ENCODE assay signal across 8 mouse cellular contexts in genomic region chr15:79270317-79271123, GRCm38 (mm10). TPM values are rescaled to one million over a fixed set of nuclear protein-coding genes. Genes with fewer than 3 reads are reported as not detected.
DNase-seq lines count a peak whose midpoint lies in the region; ATAC-seq and TF ChIP-seq lines count a peak whose summit lies in the region.

No protein-coding gene starts in this region.

- peak; percentile 30; the same call in 1 of the 2 replicates for ATAC-seq in embryonic facial prominence, embryonic 12.5 days (ENCODE audit: insufficient number of reproducible peaks, insufficient read depth, low FRiP score, low TSS enrichment)
- ATAC-seq in heart, embryonic 11.5 days (replicated peaks; ENCODE audit: insufficient number of reproducible peaks, low FRiP score, low TSS enrichment), result no peak
- ATAC-seq in kidney, embryonic 15.5 days (replicated peaks; ENCODE audit: low FRiP score), result peak; percentile 52; the same call in 1 of the 2 replicates
- peak; percentile 82 for ATAC-seq in lung, embryonic 16.5 days (ENCODE audit: low read depth)

- H3K27ac ChIP-seq in embryonic facial prominence, embryonic 12.5 days, result no peak overlapping the region
- no peak overlapping the region for H3K27ac ChIP-seq in heart, embryonic 11.5 days (ENCODE audit: low read depth, low read length)
- H3K27ac ChIP-seq in kidney, embryonic 15.5 days, result 0 out of 2 replicates have a peak overlapping the region, but pooled peaks have one; percentile 14
- H3K27ac ChIP-seq in lung, embryonic 16.5 days (ENCODE audit: low read length), result peak overlapping the region; percentile 53; the same call in 1 of the 2 replicates
- H3K27ac ChIP-seq in olfactory bulb, adult 2 months (ENCODE audit: insufficient read depth, low read depth, low read length), result no peak overlapping the region

- H3K27me3 ChIP-seq in embryonic facial prominence, embryonic 12.5 days, result peaks cover 14% of the 10 kb centered on the region; the same call in 1 of the 2 replicates
- H3K27me3 ChIP-seq in heart, embryonic 11.5 days (ENCODE audit: control insufficient read depth, insufficient read depth, low read length), result peaks cover 11% of the 10 kb centered on the region
- H3K27me3 ChIP-seq in kidney, embryonic 15.5 days, result peaks cover 36% of the 10 kb centered on the region
- peaks cover 4% of the 10 kb centered on the region for H3K27me3 ChIP-seq in lung, embryonic 16.5 days (ENCODE audit: control insufficient read depth, insufficient read depth, low read depth, low read length)

- DNase-seq in A20 (ENCODE audit: low read depth, low spot score), result peak; percentile 91
- peak; percentile 89 for DNase-seq in MN1 (ENCODE audit: low spot score)
- peak; percentile 93 for DNase-seq in thymus, postnatal 4 days

- no peak for TF ChIP-seq CTCF in olfactory bulb, adult 2 months (IDR thresholded peaks at IDR 0.05; ENCODE audit: insufficient read depth, low read depth, low read length)

- H3K4me3 ChIP-seq in embryonic facial prominence, embryonic 12.5 days, result peak overlapping the region; percentile 29
- H3K4me3 ChIP-seq in heart, embryonic 11.5 days (ENCODE audit: low read depth, low read length), result peak overlapping the region; percentile 34
- peak overlapping the region; percentile 40 for H3K4me3 ChIP-seq in kidney, embryonic 15.5 days (replicated peaks)
- peak overlapping the region; percentile 40 for H3K4me3 ChIP-seq in lung, embryonic 16.5 days (ENCODE audit: low read length)
- peak overlapping the region; percentile 31 for H3K4me3 ChIP-seq in olfactory bulb, adult 2 months (ENCODE audit: insufficient read depth, low read depth, low read length)

- peak overlapping the region; percentile 54 for H3K4me2 ChIP-seq in embryonic facial prominence, embryonic 12.5 days (replicated peaks)
- peak overlapping the region; percentile 68 for H3K4me2 ChIP-seq in heart, embryonic 11.5 days
- peak overlapping the region; percentile 81 for H3K4me2 ChIP-seq in kidney, embryonic 15.5 days
- peak overlapping the region; percentile 71 for H3K4me2 ChIP-seq in lung, embryonic 16.5 days (ENCODE audit: low read depth, low read length)

- H3K9ac ChIP-seq in embryonic facial prominence, embryonic 12.5 days, result no peak overlapping the region
- peak overlapping the region; percentile 40; the same call in 1 of the 2 replicates for H3K9ac ChIP-seq in heart, embryonic 11.5 days (ENCODE audit: low read depth, low read length)
- peak overlapping the region; percentile 12; the same call in 1 of the 2 replicates for H3K9ac ChIP-seq in kidney, embryonic 15.5 days
- H3K9ac ChIP-seq in lung, embryonic 16.5 days (ENCODE audit: low read length), result peak overlapping the region; percentile 53

- TF ChIP-seq POLR2A in olfactory bulb, adult 2 months (IDR thresholded peaks at IDR 0.05; ENCODE audit: insufficient read depth, low read depth, low read length), result 0 out of 2 replicates have a peak, but pooled peaks have one; percentile 8

- H3K36me3 ChIP-seq in embryonic facial prominence, embryonic 12.5 days, result no peaks in the 10 kb centered on the region
- no peaks in the 10 kb centered on the region for H3K36me3 ChIP-seq in heart, embryonic 11.5 days (ENCODE audit: control insufficient read depth, insufficient read depth, low read length)
- no peaks in the 10 kb centered on the region for H3K36me3 ChIP-seq in kidney, embryonic 15.5 days
- H3K36me3 ChIP-seq in lung, embryonic 16.5 days (ENCODE audit: control insufficient read depth, insufficient read depth, low read length), result no peaks in the 10 kb centered on the region

- no peaks in the 10 kb centered on the region for H3K9me3 ChIP-seq in embryonic facial prominence, embryonic 12.5 days
- H3K9me3 ChIP-seq in heart, embryonic 11.5 days (replicated peaks; ENCODE audit: control insufficient read depth, low read length), result no peaks in the 10 kb centered on the region
- no peaks in the 10 kb centered on the region for H3K9me3 ChIP-seq in kidney, embryonic 15.5 days (replicated peaks)
- H3K9me3 ChIP-seq in lung, embryonic 16.5 days (ENCODE audit: control insufficient read depth, low read length), result no peaks in the 10 kb centered on the region

- WGBS in embryonic facial prominence, embryonic 12.5 days, result 2% methylated on average over 33 of the region's 33 CpGs
- WGBS in heart, embryonic 11.5 days (ENCODE audit: insufficient replicate concordance), result 3% methylated on average over 33 of the region's 33 CpGs
- 2% methylated on average over 33 of the region's 33 CpGs for WGBS in kidney, embryonic 15.5 days
- WGBS in lung, embryonic 16.5 days, result 2% methylated on average over 33 of the region's 33 CpGs
- 2% methylated on average over 33 of the region's 33 CpGs for WGBS in olfactory bulb, adult 2 months

- peaks cover 8% of the 10 kb centered on the region; the same call in 1 of the 2 replicates for H3K4me1 ChIP-seq in embryonic facial prominence, embryonic 12.5 days
- peaks cover 8% of the 10 kb centered on the region for H3K4me1 ChIP-seq in heart, embryonic 11.5 days (ENCODE audit: control insufficient read depth, insufficient read depth, low read length)
- peaks cover 14% of the 10 kb centered on the region for H3K4me1 ChIP-seq in kidney, embryonic 15.5 days
- peaks cover 7% of the 10 kb centered on the region; the same call in 1 of the 2 replicates for H3K4me1 ChIP-seq in lung, embryonic 16.5 days (replicated peaks; ENCODE audit: control insufficient read depth, insufficient read depth, low read length)
- H3K4me1 ChIP-seq in olfactory bulb, adult 2 months (ENCODE audit: control insufficient read depth, insufficient read depth, low read length), result peaks cover 13% of the 10 kb centered on the region

RNA-seq across cellular contexts. Expression of gene Baiap2l2, which starts 14.8 kb away (rescaled TPM):
- polyA plus RNA-seq in embryonic facial prominence, embryonic 12.5 days (2016; fragmentation: Nextera tagmentation; extraction: Ambion mirVana), result 10.1 and 10.7 TPM in 2 replicates
- polyA plus RNA-seq in heart, embryonic 11.5 days (2014; fragmentation: Nextera tagmentation; extraction: Ambion mirVana), result 11.1 and 14.0 TPM in 2 replicates
- 13.4 and 14.3 TPM in 2 replicates for polyA plus RNA-seq in kidney, embryonic 15.5 days (2015; fragmentation: Nextera tagmentation; extraction: Ambion mirVana)
- polyA plus RNA-seq in lung, embryonic 16.5 days (2015; fragmentation: Nextera tagmentation; extraction: Ambion mirVana), result 4.1 and 6.2 TPM in 2 replicates
- not detected in 2 replicates for polyA plus RNA-seq in olfactory bulb, adult 2 months (2012; ENCODE audit: insufficient read depth, insufficient read length, low replicate concordance, missing spikeins)

RNA-seq across cellular contexts. Expression of gene Slc16a8, which starts 16.0 kb away (rescaled TPM):
- 0.25 and 0.50 TPM in 2 replicates for polyA plus RNA-seq in embryonic facial prominence, embryonic 12.5 days (2016; fragmentation: Nextera tagmentation; extraction: Ambion mirVana)
- 0.17 TPM in 1 of 2 replicates, not detected in the other for polyA plus RNA-seq in heart, embryonic 11.5 days (2014; fragmentation: Nextera tagmentation; extraction: Ambion mirVana)
- polyA plus RNA-seq in kidney, embryonic 15.5 days (2015; fragmentation: Nextera tagmentation; extraction: Ambion mirVana), result 0.12 and 0.26 TPM in 2 replicates
- polyA plus RNA-seq in lung, embryonic 16.5 days (2015; fragmentation: Nextera tagmentation; extraction: Ambion mirVana), result 0.13 and 0.19 TPM in 2 replicates
- not detected in 2 replicates for polyA plus RNA-seq in olfactory bulb, adult 2 months (2012; ENCODE audit: insufficient read depth, insufficient read length, low replicate concordance, missing spikeins)

RNA-seq across cellular contexts. Expression of gene Gm49486, which starts 41.3 kb away (rescaled TPM):
- polyA plus RNA-seq in embryonic facial prominence, embryonic 12.5 days (2016; fragmentation: Nextera tagmentation; extraction: Ambion mirVana), result 0.78 and 0.90 TPM in 2 replicates
- 0.59 and 0.64 TPM in 2 replicates for polyA plus RNA-seq in heart, embryonic 11.5 days (2014; fragmentation: Nextera tagmentation; extraction: Ambion mirVana)
- 0.67 and 0.74 TPM in 2 replicates for polyA plus RNA-seq in kidney, embryonic 15.5 days (2015; fragmentation: Nextera tagmentation; extraction: Ambion mirVana)
- polyA plus RNA-seq in lung, embryonic 16.5 days (2015; fragmentation: Nextera tagmentation; extraction: Ambion mirVana), result 0.28 and 0.67 TPM in 2 replicates
- polyA plus RNA-seq in olfactory bulb, adult 2 months (2012; ENCODE audit: insufficient read depth, insufficient read length, low replicate concordance, missing spikeins), result not detected in 2 replicates

RNA-seq across cellular contexts. Expression of gene Pick1, which starts 41.5 kb away (rescaled TPM):
- 60.2 and 60.7 TPM in 2 replicates for polyA plus RNA-seq in embryonic facial prominence, embryonic 12.5 days (2016; fragmentation: Nextera tagmentation; extraction: Ambion mirVana)
- polyA plus RNA-seq in heart, embryonic 11.5 days (2014; fragmentation: Nextera tagmentation; extraction: Ambion mirVana), result 17.6 and 19.3 TPM in 2 replicates
- polyA plus RNA-seq in kidney, embryonic 15.5 days (2015; fragmentation: Nextera tagmentation; extraction: Ambion mirVana), result 45.5 and 49.8 TPM in 2 replicates
- 41.2 and 48.4 TPM in 2 replicates for polyA plus RNA-seq in lung, embryonic 16.5 days (2015; fragmentation: Nextera tagmentation; extraction: Ambion mirVana)
- not detected in 2 replicates for polyA plus RNA-seq in olfactory bulb, adult 2 months (2012; ENCODE audit: insufficient read depth, insufficient read length, low replicate concordance, missing spikeins)

RNA-seq across cellular contexts. Expression of gene Pla2g6, which starts 57.7 kb away (rescaled TPM):
- polyA plus RNA-seq in embryonic facial prominence, embryonic 12.5 days (2016; fragmentation: Nextera tagmentation; extraction: Ambion mirVana), result 13.3 and 15.4 TPM in 2 replicates
- 11.6 and 12.9 TPM in 2 replicates for polyA plus RNA-seq in heart, embryonic 11.5 days (2014; fragmentation: Nextera tagmentation; extraction: Ambion mirVana)
- 16.9 and 17.7 TPM in 2 replicates for polyA plus RNA-seq in kidney, embryonic 15.5 days (2015; fragmentation: Nextera tagmentation; extraction: Ambion mirVana)
- polyA plus RNA-seq in lung, embryonic 16.5 days (2015; fragmentation: Nextera tagmentation; extraction: Ambion mirVana), result 20.1 and 22.4 TPM in 2 replicates
- not detected in 2 replicates for polyA plus RNA-seq in olfactory bulb, adult 2 months (2012; ENCODE audit: insufficient read depth, insufficient read length, low replicate concordance, missing spikeins)

Comparison
In these comparisons a context has a peak if more than half of its experiments do, and no peak if none do; other contexts are left out.
1. H3K27ac ChIP-seq: peak in kidney, embryonic 15.5 days (single experiment) and lung, embryonic 16.5 days (single experiment); none in embryonic facial prominence, embryonic 12.5 days (single experiment), heart, embryonic 11.5 days (single experiment) and olfactory bulb, adult 2 months (single experiment).
2. Peak in every context shown above with its lines, with median percentiles within 50 percentile points of each other: DNase-seq, H3K4me2 ChIP-seq and H3K4me3 ChIP-seq.